Mouse (Mus musculus): ENCODE data around the gene Rhbdl2.
A peak's percentile ranks its signal among the peaks of the same experiment; 100 is the strongest.

Rhbdl2 gene

DNA sequence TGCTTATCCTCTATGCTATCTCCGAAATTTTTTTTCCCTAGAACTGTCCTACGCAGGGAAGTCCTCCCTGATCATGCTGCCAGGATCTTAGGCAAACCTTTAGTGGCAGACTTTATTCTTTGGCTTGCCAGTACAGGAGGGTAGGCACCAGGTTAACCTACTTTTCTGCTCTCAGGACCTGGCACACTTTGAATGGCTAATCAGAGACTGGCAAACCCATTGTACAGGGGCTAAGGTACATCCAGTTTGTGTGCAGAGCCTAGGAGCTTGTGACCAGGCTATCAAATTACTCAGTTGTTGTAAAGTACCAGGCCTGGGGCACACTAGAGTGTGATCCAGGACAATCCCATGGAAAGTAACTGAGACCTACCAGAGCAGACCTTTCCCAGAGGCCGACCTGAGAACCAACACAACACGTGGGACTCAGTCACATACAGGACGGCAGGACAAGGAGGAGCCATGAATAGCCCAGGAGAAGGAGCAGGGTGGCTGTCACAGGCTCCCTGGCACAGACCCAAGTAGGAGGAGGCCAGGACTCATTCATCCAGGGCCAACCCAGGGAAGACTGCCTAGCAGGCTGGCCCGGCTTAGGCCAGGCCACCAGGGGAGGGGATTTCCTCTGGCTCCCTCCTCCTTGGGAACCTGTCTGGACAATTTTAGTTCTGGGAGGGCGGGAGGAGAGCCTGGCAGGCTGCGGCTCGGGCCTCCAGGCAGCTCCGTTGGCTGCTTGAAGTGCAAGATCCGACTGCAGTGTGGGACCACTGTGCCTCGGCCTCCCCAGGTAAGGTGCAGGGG is at the start of gene Rhbdl2:
Gene Rhbdl2 (plus strand): TSS at position 684 of the 795 bp plus-strand sequence.
- DNase-seq (ENCODE audit: low spot score in 2 of 2): peak in 1 of 2 experiments; percentile 26

DNA sequence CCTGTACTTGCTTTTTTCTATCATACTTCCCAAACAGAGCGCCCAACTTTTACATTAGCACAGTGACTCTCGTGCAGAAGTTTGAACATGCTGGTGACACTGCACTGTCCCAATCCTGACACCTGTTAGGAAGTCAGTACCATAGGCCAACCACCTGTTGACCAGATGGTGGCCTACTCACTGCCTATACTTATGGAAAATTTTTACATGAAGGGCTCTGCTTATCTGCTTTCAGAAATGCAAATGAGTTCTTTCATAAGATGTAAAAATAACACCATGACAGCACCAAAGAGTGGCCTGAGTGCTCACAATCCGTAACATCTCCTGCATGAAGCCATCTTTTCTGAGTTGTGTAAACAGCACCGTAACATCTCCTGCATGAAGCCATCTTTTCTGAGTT is 49.0 kb upstream of the Rhbdl2 start:
- DNase-seq (ENCODE audit: low spot score in 2 of 2): no peak

DNA sequence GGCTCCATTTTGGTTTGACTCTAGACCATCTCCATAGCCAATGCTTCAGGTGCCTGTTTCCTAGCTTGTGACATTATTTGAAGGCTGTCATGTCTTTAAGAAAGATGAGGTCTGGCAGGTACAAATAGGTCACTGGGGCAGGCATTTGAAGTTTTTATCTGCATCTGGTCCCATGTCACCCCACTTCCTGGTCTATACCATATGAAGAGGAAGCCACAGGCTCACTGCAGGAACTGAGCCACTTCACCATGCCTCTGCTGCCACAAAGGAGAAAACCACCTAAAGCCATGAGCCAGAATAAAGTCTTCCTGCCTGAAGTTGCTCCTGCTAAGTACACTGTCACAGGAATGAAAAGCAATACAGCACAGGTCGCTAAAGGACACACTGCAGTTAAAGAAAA is 44.8 kb upstream of the Rhbdl2 start:
- no peak for DNase-seq (ENCODE audit: low spot score in 2 of 2)

DNA sequence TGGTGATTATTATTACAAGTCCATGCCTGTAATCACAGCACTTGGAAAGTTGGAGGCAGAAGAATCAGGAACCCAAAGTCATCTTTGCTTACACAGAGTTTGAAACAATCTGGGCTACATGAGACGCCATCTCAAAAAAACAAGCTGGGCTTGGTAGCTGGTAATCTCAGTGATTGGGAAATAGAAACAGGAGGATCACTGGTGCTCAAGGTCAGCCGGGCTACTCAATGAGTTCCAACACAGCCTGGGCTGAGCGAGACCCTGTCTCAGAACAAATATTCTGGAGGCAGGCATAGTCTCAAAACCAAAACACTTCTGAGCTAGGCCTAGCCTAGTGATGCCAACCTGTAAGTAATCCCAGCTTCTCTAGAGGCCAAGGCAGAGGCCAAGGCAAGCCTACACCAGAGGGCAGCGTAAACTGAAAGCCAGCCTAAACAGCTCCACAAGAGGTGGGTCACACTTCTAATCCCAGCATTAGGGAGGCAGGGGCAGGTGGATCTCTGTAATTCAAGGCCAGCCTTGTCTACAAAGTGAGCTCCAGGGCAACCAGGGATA is 42.4 kb upstream of the Rhbdl2 start:
- DNase-seq (ENCODE audit: low spot score in 2 of 2): no peak

DNA sequence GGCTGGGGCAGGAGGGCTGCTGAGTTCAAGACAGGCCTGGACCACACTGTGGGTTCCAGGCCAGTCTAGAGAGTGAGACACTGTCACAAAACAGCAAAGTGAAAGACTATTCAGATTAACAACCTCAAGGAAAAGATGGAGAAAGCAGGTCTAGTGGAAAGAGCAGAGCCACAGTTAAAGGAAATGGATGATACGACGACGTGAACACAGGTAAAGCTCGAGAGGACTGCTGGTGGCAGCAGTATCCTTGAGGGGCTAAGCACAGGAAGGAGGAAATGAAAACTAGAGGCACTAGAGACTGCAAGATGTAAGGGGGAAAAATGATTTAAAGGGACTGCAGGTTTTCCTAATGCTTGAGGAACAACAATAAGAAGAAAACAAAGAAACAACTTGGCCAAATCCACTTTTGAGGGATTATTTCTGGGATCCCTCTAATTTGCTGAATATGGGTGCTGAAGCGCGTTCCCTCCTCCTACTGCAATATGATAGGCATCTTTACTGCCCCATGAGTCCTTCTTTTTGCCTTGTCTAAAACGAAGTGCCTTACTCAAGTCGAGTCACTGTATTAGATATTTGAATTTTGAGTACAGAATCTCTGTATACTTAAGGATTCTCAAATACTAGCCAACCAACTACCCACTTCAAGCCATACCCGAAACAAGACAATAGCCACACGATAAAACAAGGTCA is 38.8 kb upstream of the Rhbdl2 start:
- DNase-seq (ENCODE audit: low spot score in 2 of 2): no peak

DNA sequence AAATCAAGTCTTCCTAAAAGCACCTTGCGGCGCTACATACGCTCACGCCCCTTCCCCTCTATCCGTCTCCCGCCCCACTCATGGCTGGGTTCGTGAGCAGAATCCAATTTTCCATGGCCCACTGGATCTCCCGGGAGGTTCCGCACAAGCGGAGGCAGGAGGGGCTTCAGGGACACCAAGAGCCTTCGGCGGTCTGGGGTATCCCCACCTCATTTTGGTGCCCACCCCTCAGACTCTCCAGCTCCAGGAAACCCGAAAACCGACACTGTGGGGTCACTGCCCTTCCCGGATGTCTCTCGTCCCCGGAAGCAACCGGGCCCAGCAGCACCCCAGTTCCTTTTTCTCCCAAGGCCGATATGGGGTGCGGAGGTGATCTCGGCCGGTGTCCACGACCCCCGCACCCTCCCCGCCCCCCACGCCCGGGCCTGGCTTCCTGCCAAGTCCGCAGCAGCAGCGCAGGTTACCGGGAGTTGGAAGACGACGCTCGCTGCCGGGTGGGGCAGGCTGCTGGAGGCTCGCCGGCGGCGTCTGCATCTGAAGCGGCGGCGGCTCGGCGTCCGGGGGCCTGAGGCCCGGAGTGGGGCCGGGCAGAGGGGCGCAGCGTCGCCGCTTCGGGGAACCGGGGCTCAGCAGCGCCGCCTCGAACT is 38.1 kb upstream of the Rhbdl2 start:
- no peak for DNase-seq (ENCODE audit: low spot score in 2 of 2)

DNA sequence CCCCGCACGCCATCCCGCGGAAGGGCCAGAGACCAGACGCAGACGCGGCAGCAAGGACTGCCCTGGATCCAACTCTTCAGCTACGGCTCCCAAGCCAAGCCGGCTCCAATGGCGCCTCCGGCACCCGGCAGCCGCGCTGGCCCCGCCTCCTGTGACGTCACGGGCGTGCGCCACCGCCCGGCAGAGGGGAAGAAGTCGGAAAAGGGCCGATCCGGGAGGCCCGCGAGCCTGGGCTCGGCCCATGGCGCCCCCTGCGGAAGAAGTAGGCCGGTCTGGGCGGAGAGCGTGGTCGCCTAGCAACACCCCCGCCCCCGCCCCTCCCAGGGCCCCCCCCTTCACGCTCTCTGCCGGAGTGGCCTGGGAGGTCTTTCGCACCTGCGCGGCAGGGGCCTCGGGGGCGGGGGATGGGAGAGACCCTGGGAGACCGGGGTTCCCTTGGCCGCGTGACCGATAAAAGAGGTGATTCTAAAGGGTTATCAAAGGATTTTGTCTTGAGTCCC is 37.5 kb upstream of the Rhbdl2 start, which contains the start of gene Akirin1:
Gene Akirin1 (minus strand): TSS at position 194 of the 500 bp plus-strand sequence.
- peak; percentile 92 to 96 for DNase-seq (ENCODE audit: low spot score in 2 of 2)

DNA sequence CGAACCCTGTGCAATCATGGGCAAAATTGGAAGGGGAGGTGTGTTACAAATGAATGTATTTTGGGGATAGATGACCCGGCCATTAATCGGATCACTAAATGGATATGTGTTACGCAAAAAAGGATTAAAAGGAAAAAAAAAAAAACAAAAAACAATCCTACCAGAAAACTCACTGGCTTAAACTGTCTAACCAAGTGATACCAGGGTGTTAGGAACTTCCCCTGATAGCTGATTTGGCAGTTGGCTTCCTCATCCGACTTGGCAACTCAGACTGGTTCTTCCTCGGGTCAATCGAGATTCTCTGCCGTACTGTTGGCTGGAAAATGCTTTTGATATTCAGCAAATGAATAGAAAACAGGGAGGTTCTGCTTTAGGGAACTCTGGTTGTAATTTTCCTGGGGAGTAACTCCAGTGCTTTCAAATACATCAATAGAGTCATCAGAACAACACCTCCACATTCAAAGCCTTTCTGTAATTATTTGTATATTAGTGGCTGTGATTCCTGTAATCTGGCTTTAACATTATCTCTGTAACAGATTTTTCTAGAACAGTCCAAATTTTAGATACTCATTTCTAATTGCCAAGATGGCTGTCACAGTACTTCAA is 36.9 kb upstream of the Rhbdl2 start:
- no peak for DNase-seq (ENCODE audit: low spot score in 2 of 2)

DNA sequence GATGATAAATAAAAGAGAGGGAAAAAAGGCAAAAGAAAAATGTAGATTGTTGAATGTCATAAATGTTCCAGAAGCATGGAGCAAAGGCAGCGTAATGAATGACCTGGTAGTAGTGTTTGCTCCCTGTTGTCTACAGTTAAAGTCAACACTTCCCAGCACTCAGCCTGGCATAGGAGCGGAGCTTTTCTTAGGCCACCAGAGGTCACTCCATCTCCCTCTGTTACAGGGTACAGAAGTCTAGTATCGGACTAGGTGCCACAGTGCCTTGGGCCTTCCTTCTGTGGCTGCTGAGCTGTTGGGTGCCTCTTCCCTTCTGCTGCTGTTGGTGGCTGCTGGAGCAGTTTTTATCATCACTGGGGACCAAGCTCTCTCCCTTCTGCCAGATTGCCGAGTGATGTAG is 29.4 kb upstream of the Rhbdl2 start:
- no peak for DNase-seq (ENCODE audit: low spot score in 2 of 2)

DNA sequence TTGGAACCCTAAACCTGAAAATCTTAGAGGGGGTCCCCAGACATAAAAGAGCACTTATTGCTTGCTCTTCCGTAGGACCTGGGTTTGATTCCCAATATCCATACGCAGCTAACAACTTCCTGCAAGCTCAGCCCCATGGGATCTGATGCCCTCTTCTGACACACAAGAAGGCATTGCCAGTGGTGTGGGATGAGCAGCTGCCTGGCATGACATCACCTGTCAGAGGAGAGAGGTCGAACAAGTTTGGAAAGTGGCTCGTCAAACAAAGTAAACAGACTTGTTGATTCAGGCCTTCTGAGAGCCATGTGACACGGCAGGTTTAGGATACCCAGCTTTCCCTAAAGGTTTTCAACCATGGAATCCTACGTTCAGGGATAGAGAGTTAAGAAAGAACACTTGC is 22.6 kb upstream of the Rhbdl2 start:
- no peak for DNase-seq (ENCODE audit: low spot score in 2 of 2)

DNA sequence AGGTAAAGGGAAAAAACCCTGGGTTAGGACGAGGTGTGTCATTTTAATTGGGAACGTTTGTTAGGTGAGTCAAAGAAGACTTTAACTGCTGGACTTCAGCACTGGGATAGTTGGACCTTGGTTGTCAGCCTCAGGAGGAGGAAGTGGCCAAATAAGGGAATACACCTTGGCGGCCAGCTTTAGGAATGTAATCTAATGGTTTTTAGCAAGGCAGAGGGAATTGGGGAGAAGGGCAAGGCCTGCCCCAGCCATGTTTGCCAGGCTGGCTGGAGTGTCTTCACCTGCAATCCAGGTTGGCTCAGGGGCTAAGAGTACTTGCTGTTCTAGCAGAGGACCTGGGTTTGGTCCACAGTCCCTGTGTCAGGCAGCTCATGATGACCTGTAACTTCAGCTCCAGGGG is 19.9 kb upstream of the Rhbdl2 start:
- DNase-seq (ENCODE audit: low spot score in 2 of 2): no peak

DNA sequence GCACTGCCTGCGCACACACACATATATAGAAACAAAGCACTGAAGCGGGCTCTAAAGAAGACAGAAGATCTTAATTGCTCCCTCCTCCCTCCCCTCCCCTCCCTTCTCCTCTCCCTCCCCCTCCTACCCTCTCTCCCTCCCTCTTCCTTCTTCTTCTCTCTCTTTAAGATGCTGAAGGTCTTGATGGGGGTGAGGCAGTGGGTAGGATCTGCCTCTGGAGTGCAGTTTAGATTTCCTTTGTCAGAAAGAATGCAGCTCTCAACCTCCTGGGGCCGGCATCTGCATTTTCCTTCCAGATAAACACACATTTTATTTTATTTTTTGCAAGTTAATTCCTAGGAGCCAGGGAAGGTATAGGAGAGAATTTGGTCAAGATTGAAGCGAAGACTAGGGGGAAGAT is 19.4 kb upstream of the Rhbdl2 start:
- no peak for DNase-seq (ENCODE audit: low spot score in 2 of 2)

DNA sequence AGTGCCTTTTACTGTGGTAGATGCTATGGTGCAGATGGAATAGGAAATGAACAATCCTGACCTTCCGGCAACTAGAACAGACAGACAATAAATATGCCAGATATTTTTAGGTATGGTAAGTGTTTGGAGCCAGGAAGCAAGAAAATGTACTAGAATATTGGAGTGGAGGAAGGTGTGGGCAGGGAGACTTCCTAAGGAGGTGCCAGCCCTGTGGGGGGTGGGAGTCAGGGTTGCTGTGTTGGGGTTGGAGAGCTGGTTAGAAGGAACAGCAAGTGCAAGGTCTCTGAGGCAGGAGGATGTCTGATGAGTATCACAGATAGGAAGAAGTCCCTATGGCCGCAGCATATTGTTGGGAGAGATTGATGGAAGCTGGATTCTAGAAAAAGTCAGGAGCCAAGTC is 5.0 kb downstream of the Rhbdl2 start:
- DNase-seq (ENCODE audit: low spot score in 2 of 2): no peak

DNA sequence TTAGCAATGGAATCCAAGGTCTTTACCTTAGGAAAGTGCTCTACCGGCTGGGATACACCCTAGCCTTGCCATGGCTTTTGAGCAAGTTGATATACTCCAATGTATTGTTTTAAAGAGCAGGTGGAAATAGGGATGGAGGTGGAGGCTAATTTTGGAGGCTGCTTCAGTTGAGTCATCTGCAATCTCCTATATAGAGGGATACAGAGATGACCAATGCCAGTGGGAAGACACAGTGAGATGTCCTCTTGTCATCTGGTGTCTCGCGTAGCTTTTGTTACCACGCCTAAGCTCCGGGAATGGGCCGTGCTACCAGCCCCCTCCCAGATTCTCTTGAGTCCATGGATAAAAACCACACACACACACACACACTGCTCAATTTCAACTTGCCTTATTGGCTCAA is 5.5 kb downstream of the Rhbdl2 start:
- no peak for DNase-seq (ENCODE audit: low spot score in 2 of 2)

DNA sequence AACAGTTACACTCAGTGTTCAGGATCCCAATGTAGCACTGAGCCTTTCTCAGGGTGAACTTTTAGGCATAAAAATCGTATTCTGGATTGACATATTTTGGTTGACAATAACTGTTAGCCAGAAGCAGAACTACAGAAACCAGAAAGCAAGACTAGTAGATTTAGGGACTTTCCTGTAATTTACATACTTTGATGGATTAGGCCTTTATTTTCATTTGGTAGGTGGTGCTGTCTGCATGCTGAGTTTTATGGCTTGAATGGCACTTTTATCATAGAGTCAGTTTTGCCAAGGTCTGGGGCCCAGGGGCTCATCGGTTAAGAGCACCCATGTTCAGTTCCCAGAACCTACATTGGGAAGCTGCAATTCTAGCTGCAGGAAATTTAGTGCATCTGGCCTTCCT is 7.4 kb downstream of the Rhbdl2 start:
- no peak for DNase-seq (ENCODE audit: low spot score in 2 of 2)

DNA sequence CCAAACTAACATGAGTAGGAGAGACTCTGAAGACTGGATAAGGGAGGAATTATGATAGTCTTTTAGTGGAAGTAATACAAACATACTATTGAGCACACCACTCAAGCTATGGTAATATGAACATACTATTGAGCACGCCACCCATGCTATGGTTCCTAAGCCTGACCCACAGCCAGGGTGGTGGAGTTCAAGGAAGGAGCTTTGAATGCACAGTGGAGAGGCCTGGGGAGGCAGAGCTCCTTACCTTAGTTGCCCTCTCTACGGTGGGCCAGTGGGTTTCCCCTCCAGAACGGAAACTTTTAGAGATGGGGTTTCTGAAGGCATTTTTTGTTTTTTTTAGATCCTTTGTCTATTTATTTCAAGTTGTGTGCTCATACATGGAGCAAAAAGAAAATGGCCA is 9.7 kb downstream of the Rhbdl2 start:
- DNase-seq (ENCODE audit: low spot score in 2 of 2): no peak

DNA sequence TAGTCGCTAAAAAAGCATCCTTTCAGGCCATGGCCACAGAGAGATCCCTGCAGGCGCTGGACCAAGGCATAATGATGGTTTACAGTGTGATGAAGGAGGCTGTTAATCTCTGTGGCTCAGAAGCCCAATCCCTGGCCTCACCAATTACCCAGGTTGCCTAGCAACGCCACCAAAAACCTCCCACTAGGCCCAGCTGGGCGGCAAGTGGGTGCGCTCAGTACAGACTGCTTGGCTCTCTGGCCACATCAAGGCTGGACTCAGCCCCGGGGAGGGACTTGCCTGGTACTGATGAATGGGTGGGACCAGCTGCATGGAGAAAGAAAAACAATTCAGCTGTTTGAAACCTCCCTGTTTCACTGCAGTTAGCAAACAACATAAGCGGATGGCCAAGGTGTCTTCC is 10.2 kb downstream of the Rhbdl2 start:
- DNase-seq (ENCODE audit: low spot score in 2 of 2): peak; percentile 12 to 43

DNA sequence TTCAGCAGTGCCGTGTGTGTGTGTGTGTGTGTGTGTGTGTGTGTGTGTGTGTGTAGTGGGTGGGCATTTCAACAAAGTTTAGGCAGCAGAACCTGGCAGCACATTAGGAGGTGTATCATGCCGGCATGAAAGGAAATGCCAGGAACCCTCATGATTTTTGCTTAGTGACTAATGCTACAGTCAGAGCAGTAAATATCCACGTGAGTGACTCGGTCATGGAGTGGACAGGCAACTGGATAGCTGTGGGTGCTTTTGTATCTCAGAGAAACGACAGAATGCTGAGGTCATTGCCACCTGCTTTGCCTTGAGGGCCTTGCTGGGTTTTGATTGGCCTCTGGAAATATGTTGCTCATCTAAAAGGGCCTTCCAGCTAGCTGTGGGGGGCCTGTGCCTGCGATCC is 16.0 kb downstream of the Rhbdl2 start:
- no peak for DNase-seq (ENCODE audit: low spot score in 2 of 2)

DNA sequence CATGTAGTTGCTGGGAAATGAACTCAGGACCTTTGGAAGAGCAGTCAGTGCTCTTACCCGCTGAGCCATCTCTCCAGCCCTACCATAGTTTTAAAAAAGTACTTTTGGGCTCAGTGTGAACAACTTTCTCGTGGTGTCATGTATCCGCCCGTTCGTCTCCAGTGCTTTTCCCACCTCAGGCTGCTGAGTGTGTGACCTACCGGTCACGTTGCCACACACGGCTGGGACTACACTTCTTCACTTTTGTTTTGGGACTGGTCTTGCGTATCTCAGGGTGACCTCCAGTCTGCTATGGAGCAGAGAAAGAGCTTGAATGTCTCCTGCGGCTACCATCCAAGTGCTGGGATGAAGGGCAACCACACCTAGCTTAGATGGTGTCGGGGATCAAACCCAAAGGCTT is 20.6 kb downstream of the Rhbdl2 start:
- DNase-seq (ENCODE audit: low spot score in 2 of 2): no peak

DNA sequence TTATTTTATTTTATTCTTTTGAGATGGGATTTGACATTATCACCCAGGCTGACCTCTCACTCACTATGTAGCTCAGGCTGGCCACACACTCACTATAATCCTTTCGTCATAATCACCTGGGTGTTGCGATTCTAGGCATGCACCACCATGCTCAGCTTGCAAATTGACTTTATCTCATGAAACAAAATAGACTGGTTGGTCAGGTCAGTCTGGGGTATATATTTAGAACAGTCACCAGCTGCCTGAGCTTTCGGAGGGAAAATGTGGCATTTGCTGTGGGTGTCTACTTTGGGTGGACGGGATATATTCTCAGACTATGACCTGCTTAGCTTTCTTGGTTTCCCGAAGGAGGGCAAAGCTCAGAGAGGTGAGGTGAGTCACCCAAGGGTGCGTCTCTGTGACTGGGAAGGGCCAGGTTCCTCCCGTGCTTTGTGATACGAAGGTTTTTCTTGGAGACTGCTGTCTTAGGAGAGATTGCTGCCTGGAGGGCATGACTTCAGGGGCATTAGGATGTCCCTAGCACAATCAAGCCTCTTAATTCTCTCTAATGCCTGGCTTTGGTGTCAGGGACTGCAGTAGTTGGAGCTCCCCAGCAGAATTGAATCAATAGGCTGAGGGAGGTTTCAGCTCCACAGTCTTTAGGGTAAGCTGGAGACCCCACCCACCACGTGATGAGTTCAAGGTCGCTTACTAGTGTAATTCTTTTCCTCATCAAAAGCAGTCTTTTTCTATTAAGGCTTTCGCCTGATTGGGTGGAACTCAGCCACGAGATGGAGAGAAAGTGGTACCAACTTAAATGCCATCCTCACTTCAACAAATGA is 23.0 kb downstream of the Rhbdl2 start:
- no peak for DNase-seq (ENCODE audit: low spot score in 2 of 2)

DNA sequence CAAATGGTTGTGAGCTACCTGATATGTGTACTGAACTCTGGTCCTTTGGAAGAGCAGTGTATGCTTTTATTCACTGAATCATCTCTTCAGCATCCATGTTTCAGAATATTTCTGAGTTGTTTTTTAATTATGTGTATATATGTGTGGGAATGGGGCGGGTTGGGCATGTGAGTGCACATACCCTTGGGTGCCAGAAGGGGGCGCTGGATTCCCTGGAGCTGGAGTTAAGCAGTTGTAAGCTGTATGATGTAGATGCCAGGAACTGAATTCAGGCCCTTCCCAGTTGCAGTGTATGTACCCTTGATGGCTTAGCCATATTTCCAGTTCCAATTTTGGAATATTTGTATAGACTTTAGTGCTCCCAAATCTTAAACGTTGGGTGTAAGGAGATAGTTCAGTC is 24.9 kb downstream of the Rhbdl2 start:
- DNase-seq (ENCODE audit: low spot score in 2 of 2): no peak
